Mouse (Mus musculus): ENCODE data around the gene Pik3cb.

The Pik3cb gene

DNA sequence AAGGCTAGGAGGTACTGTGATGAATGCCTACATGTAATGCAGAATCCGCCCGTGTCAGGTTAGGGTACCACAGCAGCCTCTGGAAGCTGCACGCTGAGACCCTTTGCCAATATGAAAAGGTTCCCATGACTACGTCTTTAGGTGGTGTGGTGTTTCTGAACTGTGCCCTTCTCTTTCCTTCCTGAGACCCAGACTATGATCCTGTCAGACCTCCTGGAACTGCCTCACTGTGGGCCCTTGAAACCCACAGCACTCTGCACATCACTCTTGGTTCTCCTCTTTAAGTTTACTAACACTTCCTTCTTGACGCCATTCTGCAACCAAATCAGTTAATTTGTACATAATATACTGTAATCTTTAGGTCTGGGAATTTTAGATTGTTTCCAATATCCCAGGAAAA, 58.7 kb downstream of the Pik3cb start:
- DNase-seq (ENCODE audit: low spot score in 2 of 2) = no peak

- no peak for DNase-seq (ENCODE audit: low spot score in 2 of 2)
Measured at GRCm38 (mm10) chr9:99081308-99081707, 59.1 kb downstream of the Pik3cb start.

DNA sequence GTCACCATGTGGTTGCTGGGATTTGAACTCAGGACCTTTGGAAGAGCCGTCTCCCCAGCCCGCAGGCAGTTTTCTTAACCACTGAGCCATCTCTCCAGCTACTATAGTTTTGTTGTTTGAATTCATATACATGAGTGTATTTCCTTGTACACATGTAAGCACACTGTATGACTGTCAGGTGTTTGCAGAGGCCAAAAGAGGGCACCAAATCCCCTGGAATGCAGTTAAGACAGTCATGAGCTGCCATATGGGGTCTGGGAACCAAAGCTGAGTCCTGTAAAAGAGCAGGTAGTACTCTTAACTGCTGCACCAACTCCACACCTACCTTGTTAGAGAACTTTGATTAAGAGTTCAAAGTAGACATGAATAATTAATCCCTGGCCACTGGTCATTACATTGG, 59.8 kb downstream of the Pik3cb start:
- no peak for DNase-seq (ENCODE audit: low spot score in 2 of 2)

- no peak for DNase-seq (ENCODE audit: low spot score in 2 of 2)
Measured at GRCm38 (mm10) chr9:99074462-99074861, 66.0 kb downstream of the Pik3cb start.

GRCm38 (mm10) chr9:99072538-99072937, 67.9 kb downstream of the Pik3cb start:
- DNase-seq (ENCODE audit: low spot score in 2 of 2) = no peak

DNA sequence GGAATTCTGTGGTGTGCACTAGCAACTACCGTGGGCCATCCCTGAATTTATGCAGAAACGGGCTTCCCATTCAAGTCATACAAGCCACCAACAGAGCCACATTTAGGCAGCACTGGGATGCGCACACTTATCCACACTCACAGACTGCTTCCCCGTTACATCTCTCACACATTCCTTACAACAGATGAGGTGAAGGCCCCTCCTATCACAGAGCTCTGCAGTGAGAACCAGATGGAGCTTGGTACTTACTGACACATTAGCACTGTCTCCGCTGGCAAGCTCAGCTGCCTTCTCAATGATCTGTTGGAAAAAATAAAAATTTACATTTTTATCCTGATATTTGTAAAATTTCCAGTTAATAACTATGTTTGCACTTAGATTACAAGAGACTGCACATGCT, 75.1 kb downstream of the Pik3cb start:
- DNase-seq (ENCODE audit: low spot score in 2 of 2) = no peak

- DNase-seq (ENCODE audit: low spot score in 2 of 2) = no peak
Measured at GRCm38 (mm10) chr9:99064216-99064615, 76.2 kb downstream of the Pik3cb start.

- peak; percentile 52 to 64 for DNase-seq (ENCODE audit: low spot score in 2 of 2)
Measured at GRCm38 (mm10) chr9:99062544-99062943, 77.9 kb downstream of the Pik3cb start.

DNA sequence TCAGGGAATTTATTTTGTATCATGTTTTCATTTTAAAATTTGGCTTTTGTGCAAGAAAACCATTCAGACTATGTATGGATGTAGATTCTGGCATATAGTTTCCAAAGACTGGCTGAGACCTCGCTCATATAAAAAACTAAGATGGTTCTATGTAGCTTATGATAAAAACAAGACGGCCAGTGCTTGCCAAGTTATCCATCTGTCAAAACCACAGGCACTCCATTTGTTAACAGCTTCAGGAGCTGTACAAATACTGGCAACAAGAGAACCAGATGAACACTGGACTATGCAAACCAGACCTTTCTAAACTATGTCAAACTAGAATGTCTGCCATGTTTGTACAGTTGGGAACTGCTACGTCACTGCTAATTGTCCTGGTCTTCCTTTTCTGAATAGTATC, 82.7 kb downstream of the Pik3cb start:
- DNase-seq (ENCODE audit: low spot score in 2 of 2) = no peak

DNA sequence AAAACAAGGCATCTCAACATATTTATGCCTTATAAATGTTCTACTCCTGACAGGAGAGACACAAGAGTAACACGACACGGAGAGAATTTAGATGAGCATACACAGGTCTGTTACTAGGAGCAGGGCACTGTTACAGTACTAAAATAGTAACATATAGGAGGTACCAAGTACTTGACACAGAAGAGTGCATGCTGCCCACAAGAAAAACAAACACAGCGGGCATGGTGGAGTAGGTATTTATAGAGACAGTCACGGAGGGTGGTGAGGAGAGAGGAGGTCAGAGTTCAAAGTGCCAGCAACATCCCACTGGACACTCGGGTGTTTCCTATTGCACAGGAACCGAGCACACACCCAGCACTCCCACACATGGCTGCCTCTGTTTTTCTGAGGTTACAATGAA, 90.7 kb downstream of the Pik3cb start:
- no peak for DNase-seq (ENCODE audit: low spot score in 2 of 2)

DNA sequence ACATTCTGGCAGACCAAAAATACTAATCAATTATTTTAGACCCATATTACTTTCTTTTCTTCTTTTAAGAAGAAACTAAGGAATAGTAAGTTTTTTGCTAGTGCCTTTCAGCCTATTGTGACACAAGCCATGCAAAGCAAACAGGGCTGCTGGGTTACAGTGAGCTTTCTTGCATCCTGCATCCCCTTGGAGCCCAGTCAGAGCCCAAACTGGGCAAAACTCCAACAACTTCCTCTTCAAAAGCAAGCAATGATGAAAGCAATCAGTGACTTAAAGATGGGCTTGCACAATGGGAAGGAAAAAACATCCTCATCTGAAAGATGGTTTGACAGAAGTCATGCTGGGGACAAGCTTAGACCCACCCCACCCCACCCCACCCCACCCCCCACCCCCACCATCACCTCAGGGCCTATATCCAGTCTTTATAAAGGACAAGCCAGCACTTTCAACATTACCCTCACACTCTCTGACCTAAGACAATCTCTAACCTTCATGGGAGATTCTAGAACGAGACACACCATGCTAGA, 91.6 kb downstream of the Pik3cb start:
- DNase-seq (ENCODE audit: low spot score in 2 of 2) = no peak

DNA sequence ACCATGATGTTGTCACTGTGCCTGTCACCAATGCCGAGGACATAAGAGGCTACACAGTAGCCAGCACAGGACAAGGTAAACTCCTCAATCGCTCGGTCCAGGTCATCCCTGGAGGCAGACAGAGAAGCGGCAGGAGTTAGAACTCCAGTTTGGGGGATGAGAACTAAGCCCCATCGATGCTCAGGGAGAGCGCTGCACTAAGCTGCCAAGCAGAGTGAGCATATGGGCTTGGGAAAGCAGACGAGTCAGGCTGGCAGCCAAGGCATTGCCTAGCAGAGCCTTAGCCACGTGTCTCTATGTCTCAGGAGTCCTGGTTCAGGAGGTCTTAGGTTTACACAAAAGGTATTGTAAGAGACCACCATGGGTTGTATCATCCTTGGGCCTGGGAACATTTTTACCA, 95.7 kb downstream of the Pik3cb start:
- no peak for DNase-seq (ENCODE audit: low spot score in 2 of 2)

GRCm38 (mm10) chr9:99042641-99043040, 97.8 kb downstream of the Pik3cb start:
- DNase-seq (ENCODE audit: low spot score in 2 of 2) = no peak

DNA sequence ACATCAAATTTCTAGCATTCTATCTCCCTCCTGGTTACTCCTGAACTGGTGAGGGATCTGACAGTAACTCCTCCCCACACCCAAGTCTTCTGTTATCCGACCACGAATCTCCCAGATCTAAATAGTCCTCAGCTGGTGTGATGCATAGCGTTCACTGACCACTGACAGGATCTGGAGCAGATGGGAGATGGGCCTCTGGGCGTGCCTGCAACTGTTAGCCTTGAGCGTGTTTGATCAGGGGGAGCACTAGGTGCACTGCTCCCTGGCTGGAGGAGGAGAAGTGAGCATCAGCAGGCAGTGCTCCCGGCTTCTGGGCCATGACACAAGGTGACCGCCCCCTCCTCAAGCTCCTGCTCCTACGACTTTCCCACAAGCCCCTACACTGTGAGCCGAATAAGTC, 98.4 kb downstream of the Pik3cb start:
- DNase-seq (ENCODE audit: low spot score in 2 of 2) = no peak

DNA sequence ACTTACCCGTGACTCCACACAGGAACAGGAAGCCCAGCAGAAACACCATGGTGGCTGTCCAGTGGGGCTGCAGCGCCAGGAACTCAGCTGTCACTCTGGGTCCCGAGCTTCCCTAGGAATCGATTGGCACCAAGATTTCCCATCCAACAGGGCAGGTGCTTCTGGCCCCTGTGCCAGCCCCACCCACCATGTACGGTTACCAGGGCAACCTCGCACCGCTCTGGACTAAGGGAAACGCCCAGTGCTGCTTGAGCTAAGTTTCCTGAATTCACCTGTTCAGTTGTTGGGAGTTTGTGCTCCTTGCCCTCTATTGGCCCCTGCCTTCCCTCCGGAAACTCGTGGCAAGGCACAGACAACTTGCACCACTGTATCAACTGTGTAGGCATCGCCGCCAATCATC, 104.8 kb downstream of the Pik3cb start, which contains the start of gene Gm1123:
Gene Gm1123, minus strand, starts transcription at position 141 of the 400 bp plus-strand sequence.
- DNase-seq (ENCODE audit: low spot score in 2 of 2) = no peak

GRCm38 (mm10) chr9:99034111-99034510, 106.3 kb downstream of the Pik3cb start:
- no peak for DNase-seq (ENCODE audit: low spot score in 2 of 2)

- no peak for DNase-seq (ENCODE audit: low spot score in 2 of 2)
Measured at GRCm38 (mm10) chr9:99032031-99032430, 108.4 kb downstream of the Pik3cb start.

DNA sequence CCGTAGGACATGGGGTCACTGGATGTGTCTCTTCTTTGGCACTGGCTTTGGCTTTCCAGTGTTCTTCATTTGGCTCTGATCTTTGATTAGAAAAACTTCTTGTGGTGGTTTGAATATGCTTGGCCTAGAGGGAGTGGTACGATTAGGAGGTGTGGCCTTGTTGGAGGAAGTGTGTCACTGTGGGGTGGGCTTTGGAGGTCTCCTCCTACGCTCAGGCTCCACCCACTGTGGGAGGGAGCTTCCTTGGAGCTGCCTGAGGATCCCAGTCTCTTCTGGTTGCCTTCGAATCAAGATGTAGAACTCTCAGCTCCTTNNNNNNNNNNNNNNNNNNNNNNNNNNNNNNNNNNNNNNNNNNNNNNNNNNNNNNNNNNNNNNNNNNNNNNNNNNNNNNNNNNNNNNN, 118.7 kb downstream of the Pik3cb start:
- no peak for DNase-seq (ENCODE audit: low spot score in 2 of 2)

DNA sequence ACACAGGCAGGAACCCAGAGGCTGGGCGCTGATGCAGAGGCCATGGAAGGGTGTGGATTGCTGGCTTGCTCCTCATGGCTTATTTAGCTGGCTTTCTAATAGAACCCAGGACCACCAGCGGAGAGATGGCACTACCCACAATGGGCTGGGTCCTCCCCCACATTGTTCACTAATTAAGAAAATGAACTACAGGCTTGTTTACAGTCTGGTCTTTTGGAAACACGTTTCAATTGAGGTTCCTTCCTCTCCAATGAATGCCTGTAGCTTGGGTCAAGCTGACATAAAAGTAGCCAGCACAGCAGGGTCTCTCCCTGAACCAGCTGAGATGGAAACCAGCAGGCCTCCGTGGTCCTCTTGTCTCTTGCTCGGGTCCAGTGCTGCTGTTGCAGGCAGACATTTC, 119.3 kb downstream of the Pik3cb start:
- no peak for DNase-seq (ENCODE audit: low spot score in 2 of 2)

- no peak for DNase-seq (ENCODE audit: low spot score in 2 of 2)
Measured at GRCm38 (mm10) chr9:99017679-99018078, 122.7 kb downstream of the Pik3cb start.

GRCm38 (mm10) chr9:99016759-99017158, 123.7 kb downstream of the Pik3cb start:
- no peak for DNase-seq (ENCODE audit: low spot score in 2 of 2)

- no peak for DNase-seq (ENCODE audit: low spot score in 2 of 2)
Measured at GRCm38 (mm10) chr9:99016301-99016700, 124.1 kb downstream of the Pik3cb start.

- DNase-seq (ENCODE audit: low spot score in 2 of 2) = no peak
Measured at GRCm38 (mm10) chr9:99009898-99010199, 130.6 kb downstream of the Pik3cb start.

DNA sequence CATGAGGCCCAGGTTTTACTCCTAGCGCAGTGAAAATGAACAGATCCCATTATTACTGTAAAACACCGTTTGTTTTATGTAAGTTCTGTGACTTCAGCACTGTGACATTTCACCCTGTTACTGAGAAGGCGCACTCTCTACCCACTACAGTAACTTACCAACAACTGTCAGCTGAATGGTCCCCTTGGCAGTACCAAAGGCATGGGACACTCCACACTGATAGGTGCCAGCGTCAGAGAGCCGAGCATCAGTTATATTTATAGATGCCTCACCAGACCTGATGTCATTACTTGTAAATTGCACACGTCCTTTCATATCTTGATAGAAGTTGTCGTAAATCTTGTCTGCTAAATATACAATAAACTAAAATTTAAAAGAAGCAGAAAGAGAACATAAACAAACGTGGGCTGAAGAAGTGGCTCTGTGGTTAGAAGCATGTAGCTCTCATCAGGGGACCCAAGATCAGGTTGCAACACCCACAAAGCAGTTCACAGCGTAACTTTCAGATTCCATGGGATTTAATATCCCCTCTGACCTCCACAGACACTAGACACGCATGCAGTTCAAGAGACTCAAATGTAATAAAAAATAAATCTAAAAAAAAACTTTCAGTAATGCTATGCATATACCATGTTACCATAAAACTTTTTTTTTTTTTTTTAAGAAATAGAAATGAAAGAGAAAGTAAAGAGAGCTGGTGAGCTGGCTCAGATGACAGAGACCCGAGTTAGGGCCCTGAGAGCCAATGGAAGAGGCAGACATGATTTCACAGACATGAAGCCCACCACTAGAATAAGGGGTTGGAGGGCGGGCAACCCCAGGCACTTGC, 131.1 kb downstream of the Pik3cb start:
- no peak for DNase-seq (ENCODE audit: low spot score in 2 of 2)

All from spleen, postnatal 14 days (tissue).